Mouse (Mus musculus): Measurements from ENCODE around the gene Azin2.

DNA sequence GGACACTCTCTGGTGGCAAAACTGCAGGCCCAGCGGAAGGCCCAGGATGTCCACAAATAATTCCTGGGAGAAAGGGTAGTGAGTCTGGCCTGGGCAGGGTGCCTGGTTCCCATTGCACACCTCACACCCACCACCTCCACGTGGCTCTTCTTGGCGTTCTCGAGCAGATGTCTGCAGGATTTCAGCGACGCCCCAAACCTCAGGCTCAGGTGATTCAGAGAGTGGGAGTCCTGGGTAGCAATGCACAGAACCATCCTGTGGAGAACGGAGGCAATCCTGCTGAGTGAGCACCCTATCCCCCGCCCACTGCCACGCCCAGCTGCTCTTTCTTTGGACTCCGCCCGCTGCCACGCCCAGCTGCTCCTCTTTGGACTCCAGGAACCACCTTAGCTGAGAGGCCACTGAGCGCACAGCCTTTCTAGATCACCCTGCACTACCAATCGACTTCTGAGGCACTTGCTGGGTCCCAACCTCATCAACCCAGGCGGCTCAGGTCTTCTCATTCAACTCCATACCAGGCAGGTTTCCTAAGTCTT is 12.7 kb downstream of the Azin2 start:
- TF ChIP-seq CEBPB (IDR thresholded peaks at IDR 0.05; ENCODE audit: low read depth) (no peak), CTCF (IDR thresholded peaks at IDR 0.05; ENCODE audit: control insufficient read depth, insufficient read depth, insufficient read length) (no peak), MAX (IDR thresholded peaks at IDR 0.05) (no peak), USF1 (IDR thresholded peaks at IDR 0.05; ENCODE audit: low read depth) (no peak), MYOD1 (IDR thresholded peaks at IDR 0.05; ENCODE audit: control insufficient read depth, insufficient read length, low read depth) (no peak), MYOG (IDR thresholded peaks at IDR 0.05; ENCODE audit: control insufficient read depth, extremely low read depth, insufficient read length) (no peak), FOSL1 (IDR thresholded peaks at IDR 0.05; ENCODE audit: insufficient read depth, low read length, poor library complexity, severe bottlenecking) (no peak)
